Mouse (Mus musculus) heart, embryonic 11.5 days (tissue): ENCODE results near the gene Nup160. TPM values are rescaled to one million over a fixed set of nuclear protein-coding genes. Genes with fewer than 3 reads are reported as not detected.

Experiments used
- ATAC-seq: fragments of 200-750 bp; cut with Nextera tagmentation; replicated peaks from 2 replicates; pipeline ENCODE4 v1.8.0; 2017; ENCODE audit warnings: moderate library complexity; ENCODE audit not compliant: insufficient number of reproducible peaks, low FRiP score, low TSS enrichment
- H3K27ac ChIP-seq: fragments of 300-500 bp; sonication (generic); 2 replicates; pipeline ENCODE4 v1.5.1; 2014; ENCODE audit warnings: mild to moderate bottlenecking, low read depth, low read length
- H3K27me3 ChIP-seq: fragments of 300-500 bp; sonication (generic); 2 replicates; pipeline ENCODE4 v1.6.1; 2014; ENCODE audit warnings: mild to moderate bottlenecking, low read length, mixed read lengths; ENCODE audit not compliant: control insufficient read depth, insufficient read depth
- H3K36me3 ChIP-seq: fragments of 300-500 bp; sonication (generic); 2 replicates; pipeline ENCODE4 v1.6.1; 2014; ENCODE audit warnings: mild to moderate bottlenecking, low read length, moderate library complexity, mixed read lengths; ENCODE audit not compliant: control insufficient read depth, insufficient read depth
- H3K4me1 ChIP-seq: fragments of 300-500 bp; sonication (generic); 2 replicates; pipeline ENCODE4 v1.6.1; 2014; ENCODE audit warnings: low read length; ENCODE audit not compliant: control insufficient read depth, insufficient read depth
- H3K4me2 ChIP-seq: fragments of 300-500 bp; sonication (generic); 2 replicates; pipeline ENCODE4 v1.6.1; 2014; ENCODE audit warnings: mild to moderate bottlenecking, moderate library complexity
- H3K4me3 ChIP-seq: fragments of 300-500 bp; sonication (generic); 2 replicates; pipeline ENCODE4 v1.5.1; 2014; ENCODE audit warnings: low read depth, low read length
- H3K9ac ChIP-seq: fragments of 300-500 bp; sonication (generic); 2 replicates; pipeline ENCODE4 v1.6.1; 2014; ENCODE audit warnings: mild to moderate bottlenecking, low read depth, low read length, moderate library complexity
- H3K9me3 ChIP-seq: fragments of 300-500 bp; sonication (generic); replicated peaks from 2 replicates; pipeline ENCODE4 v1.6.1; 2016; ENCODE audit warnings: low read length; ENCODE audit not compliant: control insufficient read depth
- WGBS: fragments of 180-500 bp; shearing (Covaris S2); extraction: QIAGEN DNeasy Blood & Tissue Kit; methylation state at CpG from one replicate; pipeline ENCODE4 v1.1.7; 2014; ENCODE audit not compliant: insufficient replicate concordance; 5-methylcytosine and 5-hydroxymethylcytosine counted together
- polyA plus RNA-seq: library from polyadenylated mRNA; unstranded; fragments of >200 nt; fragmentation: Nextera tagmentation; extraction: Ambion mirVana; gene quantifications from 2 replicates; pipeline ENCODE4 v1.2.1, GENCODE M21; 2014

The Nup160 gene
- polyA plus RNA-seq, 1 experiment from 2014 or later = 36.4 TPM

DNA sequence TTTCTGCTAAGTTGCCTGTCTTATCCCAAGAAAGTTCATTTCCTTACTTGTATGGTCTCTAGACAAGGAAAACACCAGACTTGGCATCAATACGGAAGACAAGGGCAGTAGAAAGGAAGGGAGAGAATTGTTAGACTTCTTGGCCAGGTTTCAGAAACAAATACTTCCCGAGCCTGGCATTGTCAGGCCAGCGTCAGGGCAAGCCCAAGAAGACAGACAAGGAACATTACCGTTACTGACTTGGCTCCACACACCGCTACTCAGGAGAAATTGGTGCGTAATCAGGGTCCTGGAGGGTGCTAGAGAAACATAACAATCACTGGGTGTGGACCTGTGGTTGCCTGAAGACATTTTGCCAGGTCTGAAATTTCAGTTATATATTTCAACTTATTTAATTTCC, 6.7 kb upstream of the Nup160 start:
- ATAC-seq = no peak
- WGBS = 79% methylated on average over 6 of the region's 6 CpGs

DNA sequence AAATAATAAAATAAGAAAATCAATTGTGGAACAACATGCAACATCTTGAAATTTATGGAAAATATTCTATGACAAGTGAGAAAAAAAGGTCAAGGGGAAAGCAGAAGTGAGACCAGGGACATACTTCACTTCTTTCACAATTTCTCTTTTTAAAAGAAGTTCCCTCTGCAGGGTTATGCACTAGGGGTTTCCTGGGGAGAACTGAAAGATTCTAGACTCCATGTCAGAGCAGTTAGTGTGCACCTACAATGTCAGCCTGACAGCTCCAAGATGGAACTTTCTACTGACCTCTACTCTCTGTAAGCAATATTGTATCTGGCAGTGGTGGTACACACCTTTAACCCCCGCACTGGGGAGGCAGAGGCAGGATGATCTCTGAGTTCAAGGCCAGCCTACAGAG, 3.7 kb upstream of the Nup160 start:
- WGBS = 92% methylated on average over 1 of the region's 1 CpGs
- no peak overlapping the region for H3K9ac ChIP-seq
- no peaks in the 10 kb centered on the region for H3K4me1 ChIP-seq
- H3K4me3 ChIP-seq = no peak overlapping the region
- no peaks in the 10 kb centered on the region for H3K36me3 ChIP-seq
- H3K4me2 ChIP-seq = no peak overlapping the region
- no peaks in the 10 kb centered on the region for H3K9me3 ChIP-seq
- ATAC-seq = no peak
- no peak overlapping the region for H3K27ac ChIP-seq
- H3K27me3 ChIP-seq = no peaks in the 10 kb centered on the region

More for the DNA sequence above, 6.7 kb upstream of the Nup160 start:
- H3K9me3 ChIP-seq = no peaks in the 10 kb centered on the region
- H3K4me1 ChIP-seq = peaks cover 7% of the 10 kb centered on the region; the same call in 1 of the 2 replicates
- no peak overlapping the region for H3K9ac ChIP-seq
- H3K36me3 ChIP-seq = no peaks in the 10 kb centered on the region
- H3K27ac ChIP-seq = no peak overlapping the region
- no peak overlapping the region for H3K4me2 ChIP-seq
- no peaks in the 10 kb centered on the region for H3K27me3 ChIP-seq
- no peak overlapping the region for H3K4me3 ChIP-seq

DNA sequence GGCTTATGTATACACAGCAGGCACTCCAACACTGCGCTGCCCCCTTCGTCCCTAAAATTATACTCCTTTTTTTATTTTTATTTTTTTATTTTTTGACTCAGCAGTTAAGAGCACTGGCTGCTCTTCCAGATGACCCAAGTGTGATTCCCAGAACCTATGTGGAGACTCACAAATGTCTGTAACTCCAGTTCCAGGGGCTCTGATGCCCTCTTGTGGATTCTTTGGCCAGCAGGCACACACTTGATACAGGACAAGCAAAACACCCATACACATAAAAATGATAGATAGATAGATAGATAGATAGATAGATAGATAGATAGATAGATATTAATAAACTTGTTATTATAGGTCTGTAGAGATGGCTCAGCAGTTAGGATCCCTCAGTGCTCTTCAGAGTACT, 2.5 kb upstream of the Nup160 start:
- no peak overlapping the region for H3K4me3 ChIP-seq
- H3K36me3 ChIP-seq = no peaks in the 10 kb centered on the region
- 89% methylated on average over 2 of the region's 2 CpGs for WGBS
- H3K4me2 ChIP-seq = no peak overlapping the region
- no peaks in the 10 kb centered on the region for H3K27me3 ChIP-seq
- H3K9me3 ChIP-seq = no peaks in the 10 kb centered on the region
- no peaks in the 10 kb centered on the region for H3K4me1 ChIP-seq
- ATAC-seq = no peak
- no peak overlapping the region for H3K9ac ChIP-seq
- no peak overlapping the region for H3K27ac ChIP-seq

DNA sequence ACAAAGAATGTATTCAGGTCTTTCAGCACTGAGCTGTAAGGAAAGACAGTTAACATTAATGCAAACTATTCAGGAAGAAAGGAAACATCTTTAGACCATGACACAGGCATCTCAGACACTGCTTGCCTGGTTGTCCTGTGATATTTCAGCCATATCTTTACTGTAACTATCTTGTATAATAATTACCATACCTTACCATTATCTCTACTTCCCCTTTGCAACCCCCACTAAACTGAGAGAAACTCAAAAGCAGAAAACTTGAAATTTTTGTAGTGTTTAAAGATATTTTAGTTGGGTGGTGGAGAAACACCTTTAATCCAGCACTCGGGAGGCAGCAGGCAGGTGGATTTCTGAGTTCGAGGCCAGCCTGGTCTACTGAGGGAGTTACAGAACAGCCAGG, 1.5 kb upstream of the Nup160 start:
- H3K9ac ChIP-seq = no peak overlapping the region
- H3K4me1 ChIP-seq = peaks cover 7% of the 10 kb centered on the region
- WGBS = 87% methylated on average over 2 of the region's 2 CpGs
- no peaks in the 10 kb centered on the region for H3K27me3 ChIP-seq
- no peaks in the 10 kb centered on the region for H3K9me3 ChIP-seq
- no peak overlapping the region for H3K4me3 ChIP-seq
- no peaks in the 10 kb centered on the region for H3K36me3 ChIP-seq
- H3K27ac ChIP-seq = no peak overlapping the region
- no peak for ATAC-seq
- H3K4me2 ChIP-seq = no peak overlapping the region

DNA sequence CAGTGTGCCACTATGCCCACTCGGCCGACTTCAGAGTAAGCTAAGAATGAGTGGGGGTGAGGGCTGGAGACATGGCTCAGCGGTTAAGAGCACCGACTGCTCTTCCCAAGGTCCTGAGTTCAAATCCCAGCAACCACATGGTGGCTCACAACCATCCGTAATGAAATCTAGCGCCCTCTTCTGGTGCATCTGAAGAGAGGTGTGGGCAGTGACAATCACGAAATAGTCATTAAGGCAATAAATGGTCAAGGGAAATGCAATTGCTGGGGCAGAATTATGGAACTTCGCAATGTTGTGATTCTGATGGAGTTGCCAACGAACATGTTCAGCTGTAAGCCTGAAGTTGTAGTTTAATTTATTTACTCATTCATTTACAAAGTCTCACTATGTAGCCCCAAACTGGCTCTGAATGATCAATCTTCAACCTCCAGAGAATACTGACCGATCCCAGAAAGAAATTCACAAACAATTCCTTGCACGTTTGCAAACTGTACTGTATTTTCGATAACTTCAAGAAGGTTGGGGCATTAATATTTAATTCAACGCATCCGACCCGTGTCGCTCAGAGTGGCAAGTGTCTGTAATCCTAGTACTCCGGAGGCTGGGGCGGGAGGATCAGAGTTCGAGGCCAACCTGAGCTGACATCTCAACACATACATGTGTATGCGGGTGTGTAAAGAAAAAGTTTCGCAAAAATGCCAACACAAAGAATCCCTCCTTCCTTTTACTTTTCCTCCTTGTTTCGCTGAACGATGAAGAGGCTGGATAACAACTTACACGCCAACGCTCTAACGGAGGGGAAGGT, 1.4 kb downstream of the Nup160 start:
- H3K4me3 ChIP-seq = peak overlapping the region; percentile 94
- H3K36me3 ChIP-seq = 0 out of 2 replicates have a peak, but pooled peaks cover 2% of the 10 kb centered on the region
- H3K9me3 ChIP-seq = no peaks in the 10 kb centered on the region
- no peak for ATAC-seq
- H3K9ac ChIP-seq = peak overlapping the region; percentile 87
- WGBS = 31% methylated on average over 26 of the region's 26 CpGs
- H3K4me1 ChIP-seq = peaks cover 8% of the 10 kb centered on the region
- H3K27ac ChIP-seq = peak overlapping the region; percentile 93
- H3K27me3 ChIP-seq = no peaks in the 10 kb centered on the region
- H3K4me2 ChIP-seq = peak overlapping the region; percentile 88

DNA sequence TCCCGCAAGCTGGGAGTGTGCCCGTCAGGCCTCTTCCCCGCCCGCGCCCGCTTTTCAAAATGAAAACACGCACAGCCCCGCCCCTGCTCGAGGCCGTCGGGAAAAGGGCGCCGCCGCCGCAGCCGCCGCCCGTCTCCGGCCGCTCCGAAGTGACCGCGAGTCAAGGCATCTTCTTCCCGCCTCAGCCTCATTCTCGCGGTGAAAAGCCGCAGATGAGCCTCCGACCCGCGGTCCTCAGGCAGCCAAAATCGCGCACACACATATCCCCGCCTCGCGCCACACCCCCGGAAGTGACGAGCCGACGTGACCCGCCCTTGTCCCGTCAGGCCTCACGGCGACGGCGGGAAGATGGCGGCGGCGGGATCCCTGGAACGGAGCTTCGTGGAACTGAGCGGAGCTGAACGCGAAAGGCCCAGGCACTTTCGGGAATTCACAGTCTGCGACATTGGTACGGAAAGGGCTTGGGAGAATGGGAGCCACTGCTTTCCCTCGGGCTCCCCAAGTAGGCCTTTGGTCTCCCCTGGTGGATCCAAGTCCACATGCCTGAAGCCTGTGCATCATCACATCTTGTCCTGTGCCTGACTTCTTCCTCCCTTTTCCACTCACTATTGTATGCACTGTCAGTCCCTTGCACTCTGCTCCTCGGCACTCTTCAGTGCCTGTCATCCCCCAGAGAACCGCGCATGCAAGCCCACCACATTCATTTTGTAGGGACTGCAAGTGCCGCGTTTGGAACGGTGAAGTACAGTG, 2.2 kb downstream of the Nup160 start:
- Histone ChIP-seq H3K4me3 (peak overlapping the region; percentile 94), H3K27me3 (no peaks in the 10 kb centered on the region), H3K4me2 (peak overlapping the region; percentile 88), H3K9ac (peak overlapping the region; percentile 87), H3K36me3 (peaks cover 2% of the 10 kb centered on the region; the same call in 1 of the 2 replicates), H3K9me3 (no peaks in the 10 kb centered on the region), H3K27ac (peak overlapping the region; percentile 93), H3K4me1 (peaks cover 8% of the 10 kb centered on the region)
- under 1% methylated on average over 63 of the region's 63 CpGs for whole genome bisulfite sequencing
- ATAC-seq = peak; percentile 93

DNA sequence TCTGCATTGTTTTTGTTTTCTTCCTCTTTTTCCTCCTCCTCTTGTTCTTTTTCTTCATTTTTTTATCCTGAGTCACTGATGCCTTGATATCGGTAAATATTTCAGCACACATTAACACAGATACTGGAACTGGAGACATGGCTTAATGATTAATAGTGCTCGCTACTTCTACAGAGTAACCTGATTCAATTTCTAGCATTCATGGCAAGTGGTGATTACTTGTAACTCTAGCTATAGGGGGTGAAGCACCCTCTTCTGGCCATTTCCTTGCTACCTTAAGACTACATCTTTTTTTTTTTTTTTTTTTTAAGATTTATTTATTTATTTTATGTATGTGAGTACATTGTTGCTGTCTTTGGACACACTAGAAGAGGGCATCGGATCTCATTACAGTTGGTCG, 23.9 kb downstream of the Nup160 start:
- Histone ChIP-seq H3K9me3 (no peaks in the 10 kb centered on the region), H3K27ac (no peak overlapping the region), H3K9ac (no peak overlapping the region), H3K4me2 (no peak overlapping the region), H3K36me3 (peaks cover 44% of the 10 kb centered on the region), H3K4me1 (no peaks in the 10 kb centered on the region), H3K27me3 (no peaks in the 10 kb centered on the region), H3K4me3 (no peak overlapping the region)
- no peak for ATAC-seq
- WGBS = 93% methylated on average over 4 of the region's 4 CpGs

DNA sequence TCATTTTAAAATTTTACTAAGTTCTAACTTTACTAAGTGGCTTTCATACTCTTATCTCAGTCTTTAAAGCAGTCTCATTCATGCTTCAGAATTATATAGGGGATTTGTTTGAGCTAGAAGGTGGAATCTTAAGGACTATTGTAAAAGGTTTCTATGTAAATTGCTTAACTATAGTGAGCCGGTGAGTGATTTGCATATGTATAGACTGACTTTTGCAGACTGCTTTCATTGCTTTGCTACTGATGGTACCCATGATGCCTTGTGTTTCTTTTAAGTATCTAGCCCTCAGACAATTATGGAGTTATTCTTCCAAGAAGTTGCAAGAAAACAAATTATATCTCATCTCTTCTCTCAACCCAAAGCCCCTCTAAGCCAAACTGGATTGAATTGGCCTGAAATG, 31.5 kb downstream of the Nup160 start:
- WGBS = 86% methylated on average over 1 of the region's 1 CpGs
- Histone ChIP-seq H3K36me3 (peaks cover 49% of the 10 kb centered on the region), H3K27ac (no peak overlapping the region), H3K4me1 (no peaks in the 10 kb centered on the region), H3K9me3 (no peaks in the 10 kb centered on the region), H3K4me3 (no peak overlapping the region), H3K27me3 (no peaks in the 10 kb centered on the region), H3K9ac (no peak overlapping the region), H3K4me2 (no peak overlapping the region)
- ATAC-seq = no peak
